Mouse (Mus musculus): ENCODE measurements around the gene Cdc42ep4.

- no peak for TF ChIP-seq CHD2 (IDR thresholded peaks at IDR 0.05; ENCODE audit: low read depth, low read length)
- TF ChIP-seq MAFK (IDR thresholded peaks at IDR 0.05; ENCODE audit: insufficient read depth, low read depth, low read length) = no peak
- TF ChIP-seq ZNF384 (IDR thresholded peaks at IDR 0.05; ENCODE audit: low read depth, low read length) = no peak
These were observed 35.9 kb upstream of the Cdc42ep4 start for GRCm38 (mm10) chr11:113787432-113788182.
